Mouse (Mus musculus): ENCODE data around the gene Lpp. TPM values are rescaled to one million over a fixed set of nuclear protein-coding genes. Genes with fewer than 3 reads are reported as not detected.

The Lpp gene
- total and polyA plus RNA-seq, 3 experiments, result 0.64 to 1.2 (median 0.68) TPM

GRCm38 (mm10) chr16:25012938-25013337 is 619.6 kb downstream of the Lpp start:
- dilution Hi-C loops (cut with MboI; ENCODE audit: extremely low pct_ligation_motif_present, extremely low pct_unique_long_range_greater_than_20kb, low sequenced_read_pairs) (no loop called here), in situ Hi-C loops (cut with MboI; ENCODE audit: low pct_ligation_motif_present, low pct_unique_long_range_greater_than_20kb, low sequenced_read_pairs) (no loop called here)
- no peaks in the 10 kb centered on the region for H3K79me2 ChIP-seq (replicated peaks; ENCODE audit: control insufficient read depth, extremely low read depth, insufficient read depth, poor library complexity, severe bottlenecking)
- no peak overlapping the region for H3K4me2 ChIP-seq (ENCODE audit: insufficient read depth, low read depth, poor library complexity, severe bottlenecking)
- no peak overlapping the region for H3K27ac ChIP-seq (ENCODE audit: insufficient read depth, low read depth)
- H3K4me1 ChIP-seq (ENCODE audit: control insufficient read depth in 1 of 2, insufficient read depth in 2 of 2), result peaks cover 17 to 40% of the 10 kb centered on the region in 2 experiments
- H3K27me3 ChIP-seq (replicated peaks), result no peaks in the 10 kb centered on the region
- TF ChIP-seq MEF2A (IDR thresholded peaks at IDR 0.05; ENCODE audit: borderline replicate concordance, low read depth, low read length) (0 out of 2 replicates have a peak, but pooled peaks have one; percentile 39), ZMIZ1 (IDR thresholded peaks at IDR 0.05; ENCODE audit: low read depth, low read length) (no peak), MAFK (IDR thresholded peaks at IDR 0.05; ENCODE audit: insufficient replicate concordance, low read length) (0 out of 2 replicates have a peak, but pooled peaks have one; percentile 4), UBTF (IDR thresholded peaks at IDR 0.05; ENCODE audit: low read depth, low read length) (no peak), JUN (IDR thresholded peaks at IDR 0.05; ENCODE audit: insufficient read depth, low read depth, low read length) (peak; percentile 63; the same call in 1 of the 2 replicates), IRF4 (IDR thresholded peaks at IDR 0.05; ENCODE audit: low read depth, low read length) (peak; percentile 45), EP300 (IDR thresholded peaks at IDR 0.05; ENCODE audit: low read length) (peak; percentile 74), JUND (conservative IDR thresholded peaks at IDR 0.05; ENCODE audit: low read depth, low read length) (peak; percentile 73), POLR2AphosphoS2 (IDR thresholded peaks at IDR 0.05; ENCODE audit: low read depth, low read length) (no peak), ETS1 (conservative IDR thresholded peaks at IDR 0.05; ENCODE audit: low read depth, low read length) (peak; percentile 80), RCOR1 (conservative IDR thresholded peaks at IDR 0.05; ENCODE audit: low read depth, low read length) (no peak), NELFE (IDR thresholded peaks at IDR 0.05; ENCODE audit: low read depth, low read length) (no peak), ZNF384 (IDR thresholded peaks at IDR 0.05; ENCODE audit: low read depth, low read length) (peak; percentile 79), BHLHE40 (IDR thresholded peaks at IDR 0.05; ENCODE audit: low read depth, low read length) (peak; percentile 57; the same call in 1 of the 2 replicates)
- H3K36me3 ChIP-seq (replicated peaks in 1 of 2; ENCODE audit: control insufficient read depth in 1 of 2, insufficient read depth in 1 of 2, low read length in 1 of 2), result no peaks in the 10 kb centered on the region
- H3K9ac ChIP-seq (ENCODE audit: insufficient read depth, low read depth), result no peak overlapping the region
- no peak for DNase-seq (ENCODE audit: extremely low read depth)
- H3K4me3 ChIP-seq (replicated peaks in 1 of 3; ENCODE audit: low read depth in 2 of 3, low read length in 2 of 3, poor library complexity in 1 of 3), result no peak overlapping the region
- H3K9me3 ChIP-seq (replicated peaks; ENCODE audit: low read length), result no peaks in the 10 kb centered on the region

- H3K4me2 ChIP-seq (ENCODE audit: insufficient read depth, low read depth, poor library complexity, severe bottlenecking), result no peak overlapping the region
- no peak overlapping the region for H3K27ac ChIP-seq (ENCODE audit: insufficient read depth, low read depth)
- peaks cover 14 to 25% of the 10 kb centered on the region in 2 experiments for H3K4me1 ChIP-seq (ENCODE audit: control insufficient read depth in 1 of 2, insufficient read depth in 2 of 2)
Measured at GRCm38 (mm10) chr16:25016261-25016836, 623.0 kb downstream of the Lpp start.

More at GRCm38 (mm10) chr16:25016261-25016836, 623.0 kb downstream of the Lpp start:
- dilution Hi-C loops (cut with MboI; ENCODE audit: extremely low pct_ligation_motif_present, extremely low pct_unique_long_range_greater_than_20kb, low sequenced_read_pairs), result no loop called here
- Histone ChIP-seq H3K79me2 (replicated peaks; ENCODE audit: control insufficient read depth, extremely low read depth, insufficient read depth, poor library complexity, severe bottlenecking) (no peaks in the 10 kb centered on the region), H3K9ac (ENCODE audit: insufficient read depth, low read depth) (no peak overlapping the region), H3K4me3 (replicated peaks in 1 of 3; ENCODE audit: low read depth in 2 of 3, low read length in 2 of 3, poor library complexity in 1 of 3) (no peak overlapping the region), H3K36me3 (replicated peaks in 1 of 2; ENCODE audit: control insufficient read depth in 1 of 2, insufficient read depth in 1 of 2, low read length in 1 of 2) (no peaks in the 10 kb centered on the region), H3K27me3 (replicated peaks) (no peaks in the 10 kb centered on the region), H3K9me3 (replicated peaks; ENCODE audit: low read length) (no peaks in the 10 kb centered on the region)
- no peak for TF ChIP-seq ZC3H11A (IDR thresholded peaks at IDR 0.05; ENCODE audit: low read depth, low read length)
- TF ChIP-seq MEF2A (IDR thresholded peaks at IDR 0.05; ENCODE audit: borderline replicate concordance, low read depth, low read length), result no peak
- TF ChIP-seq MAFK (IDR thresholded peaks at IDR 0.05; ENCODE audit: insufficient replicate concordance, low read length), result no peak
- no peak for TF ChIP-seq CHD1 (IDR thresholded peaks at IDR 0.05; ENCODE audit: low read depth, low read length)
- TF ChIP-seq TBP (conservative IDR thresholded peaks at IDR 0.05; ENCODE audit: low read depth, low read length), result no peak
- no peak for TF ChIP-seq ZNF384 (IDR thresholded peaks at IDR 0.05; ENCODE audit: low read depth, low read length)
- TF ChIP-seq RCOR1 (conservative IDR thresholded peaks at IDR 0.05; ENCODE audit: low read depth, low read length), result no peak
- TF ChIP-seq NELFE (IDR thresholded peaks at IDR 0.05; ENCODE audit: low read depth, low read length), result no peak
- TF ChIP-seq IRF4 (IDR thresholded peaks at IDR 0.05; ENCODE audit: low read depth, low read length), result no peak
- TF ChIP-seq GABPA (IDR thresholded peaks at IDR 0.05; ENCODE audit: insufficient replicate concordance, low read depth, low read length), result no peak
- no peak for TF ChIP-seq EP300 (IDR thresholded peaks at IDR 0.05; ENCODE audit: low read length)
- no peak for TF ChIP-seq POLR2A (IDR thresholded peaks at IDR 0.05; ENCODE audit: low read depth, low read length)
- TF ChIP-seq E2F4 (IDR thresholded peaks at IDR 0.05; ENCODE audit: insufficient replicate concordance, low read depth, low read length), result no peak
- TF ChIP-seq USF2 (conservative IDR thresholded peaks at IDR 0.05; ENCODE audit: low read depth, low read length), result no peak
- no peak for TF ChIP-seq ZKSCAN1 (IDR thresholded peaks at IDR 0.05; ENCODE audit: borderline replicate concordance, low read depth, low read length)
- no peak for TF ChIP-seq TCF12 (IDR thresholded peaks at IDR 0.05; ENCODE audit: low read depth, low read length)
- no peak for TF ChIP-seq MXI1 (IDR thresholded peaks at IDR 0.05; ENCODE audit: low read depth, low read length)
- in situ Hi-C loops (cut with MboI; ENCODE audit: low pct_ligation_motif_present, low pct_unique_long_range_greater_than_20kb, low sequenced_read_pairs), result no loop called here
- no peak for DNase-seq (ENCODE audit: extremely low read depth)

Data from CH12.LX (cell line).